9 mouse cellular contexts compared by ENCODE assay signal in the genomic region with DNA sequence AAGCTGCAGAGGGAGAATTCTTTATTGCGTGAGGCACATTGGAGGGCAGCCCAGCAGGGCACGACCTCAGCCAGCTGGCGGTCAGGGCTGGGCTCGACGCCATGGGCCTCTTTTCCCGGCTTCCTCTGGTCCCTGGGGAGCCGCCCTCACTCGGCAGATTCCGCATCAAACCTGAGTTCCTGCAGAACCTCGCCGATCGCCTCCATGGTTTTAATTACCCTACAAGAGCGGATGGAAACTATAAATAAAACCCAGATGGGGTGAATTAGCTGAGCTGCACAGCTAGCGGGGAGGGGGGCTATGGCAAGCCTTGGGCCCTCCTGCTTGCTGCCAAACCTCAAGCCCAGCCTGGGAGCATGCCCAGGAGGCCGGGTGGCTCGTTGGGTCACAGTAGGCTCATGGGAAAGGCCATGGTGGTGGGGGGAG. TPM values are rescaled to one million over a fixed set of nuclear protein-coding genes. Genes with fewer than 3 reads are reported as not detected.
DNase-seq lines count a peak whose midpoint lies in the region; ATAC-seq and TF ChIP-seq lines count a peak whose summit lies in the region.
"Had no signal": no experiment of that assay in that cellular context is flagged by ENCODE, and none has a peak within 500 bp of the region (broad histone marks: within the 10 kb centered on the region; RNA-seq: fewer than 3 reads in every experiment).

No protein-coding gene starts in this region.

- ATAC-seq in heart, embryonic 12.5 days (ENCODE audit: insufficient number of reproducible peaks, low FRiP score), result no peak
- peak; percentile 20 for ATAC-seq in embryonic facial prominence, embryonic 14.5 days (ENCODE audit: low read depth)
- no peak for ATAC-seq in hindbrain, embryonic 15.5 days (ENCODE audit: low FRiP score, low read depth)
- ATAC-seq in erythroblast, adult 5-6 weeks (replicated peaks; ENCODE audit: low FRiP score, poor library complexity, severe bottlenecking), result no peak
- no peak for ATAC-seq in megakaryocyte, adult 5-6 weeks (ENCODE audit: poor library complexity, severe bottlenecking)

- no peak for TF ChIP-seq CTCF in lung, adult 2 months (IDR thresholded peaks at IDR 0.05; ENCODE audit: insufficient read depth, low read length)

- no peak overlapping the region for H3K9ac ChIP-seq in heart, embryonic 12.5 days
- H3K9ac ChIP-seq in embryonic facial prominence, embryonic 14.5 days (ENCODE audit: low read depth, low read length), result no peak overlapping the region
- 0 out of 2 replicates have a peak overlapping the region, but pooled peaks have one; percentile 11 for H3K9ac ChIP-seq in hindbrain, embryonic 15.5 days
- H3K9ac ChIP-seq: stomach, embryonic 15.5 days had no signal

- no peak overlapping the region for H3K27ac ChIP-seq in heart, embryonic 12.5 days (ENCODE audit: poor library complexity, severe bottlenecking)
- peak overlapping the region; percentile 70 for H3K27ac ChIP-seq in embryonic facial prominence, embryonic 14.5 days (replicated peaks; ENCODE audit: low read depth, low read length)
- H3K27ac ChIP-seq in hindbrain, embryonic 15.5 days (replicated peaks), result peak overlapping the region; percentile 21; the same call in 1 of the 2 replicates
- H3K27ac ChIP-seq: stomach, embryonic 15.5 days had no signal

- TF ChIP-seq POLR2A in lung, adult 2 months (IDR thresholded peaks at IDR 0.05; ENCODE audit: borderline replicate concordance, extremely low read depth, low read depth, low read length), result no peak

- H3K36me3 ChIP-seq in heart, embryonic 12.5 days, result peaks cover 22% of the 10 kb centered on the region
- peaks cover 30% of the 10 kb centered on the region for H3K36me3 ChIP-seq in embryonic facial prominence, embryonic 14.5 days (ENCODE audit: control insufficient read depth, insufficient read depth, low read length)
- H3K36me3 ChIP-seq in hindbrain, embryonic 15.5 days, result peaks cover 15% of the 10 kb centered on the region

- peaks cover 56% of the 10 kb centered on the region for H3K4me1 ChIP-seq in heart, embryonic 12.5 days (replicated peaks)
- H3K4me1 ChIP-seq in embryonic facial prominence, embryonic 14.5 days (ENCODE audit: control insufficient read depth, insufficient read depth, low read length), result peaks cover 48% of the 10 kb centered on the region
- peaks cover 61% of the 10 kb centered on the region for H3K4me1 ChIP-seq in hindbrain, embryonic 15.5 days (replicated peaks)
- peaks cover 17% of the 10 kb centered on the region for H3K4me1 ChIP-seq in lung, adult 2 months (ENCODE audit: control insufficient read depth, insufficient read depth, low read length)

- H3K27me3 ChIP-seq in heart, embryonic 12.5 days (replicated peaks), result peaks cover 49% of the 10 kb centered on the region
- H3K27me3 ChIP-seq in embryonic facial prominence, embryonic 14.5 days (replicated peaks; ENCODE audit: control insufficient read depth, insufficient read depth, low read length), result peaks cover 31% of the 10 kb centered on the region
- H3K27me3 ChIP-seq in hindbrain, embryonic 15.5 days, result peaks cover 44% of the 10 kb centered on the region

- H3K9me3 ChIP-seq in heart, embryonic 12.5 days (replicated peaks), result no peaks in the 10 kb centered on the region
- no peaks in the 10 kb centered on the region for H3K9me3 ChIP-seq in embryonic facial prominence, embryonic 14.5 days (ENCODE audit: control insufficient read depth, low read length)
- no peaks in the 10 kb centered on the region for H3K9me3 ChIP-seq in hindbrain, embryonic 15.5 days
- H3K9me3 ChIP-seq: stomach, embryonic 15.5 days had no signal

- WGBS in heart, embryonic 12.5 days, result 69% methylated on average over 16 of the region's 16 CpGs
- WGBS in embryonic facial prominence, embryonic 14.5 days, result 19% methylated on average over 16 of the region's 16 CpGs
- WGBS in hindbrain, embryonic 15.5 days, result 36% methylated on average over 16 of the region's 16 CpGs
- 66% methylated on average over 16 of the region's 16 CpGs for WGBS in lung, adult 2 months

- no peak overlapping the region for H3K4me3 ChIP-seq in heart, embryonic 12.5 days
- no peak overlapping the region; the same call in 1 of the 2 replicates for H3K4me3 ChIP-seq in embryonic facial prominence, embryonic 14.5 days (ENCODE audit: low read depth, low read length)
- H3K4me3 ChIP-seq in hindbrain, embryonic 15.5 days, result no peak overlapping the region
- no peak overlapping the region for H3K4me3 ChIP-seq in lung, adult 2 months (replicated peaks; ENCODE audit: extremely low read depth, low read depth, low read length)
- H3K4me3 ChIP-seq: stomach, embryonic 15.5 days had no signal

- peak; percentile 97 for DNase-seq in heart, adult 11 months
- DNase-seq in Muller cell, postnatal 12 days (ENCODE audit: inconsistent ontology term), result peak; percentile 94
- peak; percentile 94 for DNase-seq in embryonic facial prominence, embryonic 14.5 days (ENCODE audit: low spot score)
- DNase-seq in lung, adult 2 months, result peak; percentile 39

- no peak overlapping the region for H3K4me2 ChIP-seq in heart, embryonic 12.5 days
- H3K4me2 ChIP-seq in embryonic facial prominence, embryonic 14.5 days (ENCODE audit: low read depth, low read length), result peak overlapping the region; percentile 63
- 0 out of 2 replicates have a peak overlapping the region, but pooled peaks have one; percentile 80 for H3K4me2 ChIP-seq in hindbrain, embryonic 15.5 days
- H3K4me2 ChIP-seq: stomach, embryonic 15.5 days had no signal

RNA-seq across cellular contexts. Expression of a gene that starts 2.2 kb away (rescaled TPM):
- polyA plus RNA-seq in heart, embryonic 12.5 days (2016; fragmentation: Nextera tagmentation; extraction: Ambion mirVana), result 115 TPM in 2 replicates
- polyA plus RNA-seq in embryonic facial prominence, embryonic 14.5 days (2014; fragmentation: Nextera tagmentation; extraction: Ambion mirVana), result 144 and 148 TPM in 2 replicates
- 161 and 177 TPM in 2 replicates for polyA plus RNA-seq in hindbrain, embryonic 15.5 days (2015; fragmentation: Nextera tagmentation; extraction: Ambion mirVana)
- polyA plus RNA-seq in lung, adult 2 months (2012; rRNA removed), result 145 and 178 TPM in 2 replicates
- 2.9 and 14.0 TPM in 2 replicates for total RNA-seq in erythroblast, adult 5-6 weeks (2015; ENCODE audit: low replicate concordance)
- 5.2 and 9.5 TPM in 2 replicates for total RNA-seq in erythroblast, adult 5-6 weeks (2017; ENCODE audit: low replicate concordance)
- total RNA-seq in megakaryocyte, adult 5-6 weeks (2015), result 40.4 and 47.5 TPM in 2 replicates
- 37.3 and 43.7 TPM in 2 replicates for total RNA-seq in megakaryocyte, adult 5-6 weeks (2017)

RNA-seq across cellular contexts. Expression of a gene that starts 6.3 kb away (rescaled TPM):
- 779 and 792 TPM in 2 replicates for polyA plus RNA-seq in heart, embryonic 12.5 days (2016; fragmentation: Nextera tagmentation; extraction: Ambion mirVana)
- polyA plus RNA-seq in embryonic facial prominence, embryonic 14.5 days (2014; fragmentation: Nextera tagmentation; extraction: Ambion mirVana), result 991 and 1,091 TPM in 2 replicates
- 652 and 684 TPM in 2 replicates for polyA plus RNA-seq in hindbrain, embryonic 15.5 days (2015; fragmentation: Nextera tagmentation; extraction: Ambion mirVana)
- polyA plus RNA-seq in lung, adult 2 months (2012; rRNA removed), result 370 and 371 TPM in 2 replicates
- total RNA-seq in erythroblast, adult 5-6 weeks (2015; ENCODE audit: low replicate concordance), result 653 and 914 TPM in 2 replicates
- 249 and 1,009 TPM in 2 replicates for total RNA-seq in erythroblast, adult 5-6 weeks (2017; ENCODE audit: low replicate concordance)
- total RNA-seq in megakaryocyte, adult 5-6 weeks (2015), result 2,237 and 2,370 TPM in 2 replicates
- 4,162 and 4,635 TPM in 2 replicates for total RNA-seq in megakaryocyte, adult 5-6 weeks (2017)

RNA-seq across cellular contexts. Expression of a gene that starts 11.3 kb away (rescaled TPM):
- 1.00 and 1.8 TPM in 2 replicates for polyA plus RNA-seq in heart, embryonic 12.5 days (2016; fragmentation: Nextera tagmentation; extraction: Ambion mirVana)
- 67.3 and 68.1 TPM in 2 replicates for polyA plus RNA-seq in embryonic facial prominence, embryonic 14.5 days (2014; fragmentation: Nextera tagmentation; extraction: Ambion mirVana)
- polyA plus RNA-seq in hindbrain, embryonic 15.5 days (2015; fragmentation: Nextera tagmentation; extraction: Ambion mirVana), result 7.0 and 8.6 TPM in 2 replicates
- 27.7 and 34.3 TPM in 2 replicates for polyA plus RNA-seq in lung, adult 2 months (2012; rRNA removed)
- total RNA-seq in erythroblast, adult 5-6 weeks (2015; ENCODE audit: low replicate concordance), result 3.7 TPM in 1 of 2 replicates, not detected in the other
- 2.5 TPM in 1 of 2 replicates, not detected in the other for total RNA-seq in erythroblast, adult 5-6 weeks (2017; ENCODE audit: low replicate concordance)
- not detected in 2 replicates for total RNA-seq in megakaryocyte, adult 5-6 weeks (2015)
- not detected in 2 replicates for total RNA-seq in megakaryocyte, adult 5-6 weeks (2017)

RNA-seq across cellular contexts. Expression of a gene that starts 17.1 kb away (rescaled TPM):
- polyA plus RNA-seq in heart, embryonic 12.5 days (2016; fragmentation: Nextera tagmentation; extraction: Ambion mirVana), result 0.22 and 0.33 TPM in 2 replicates
- 10.2 and 14.5 TPM in 2 replicates for polyA plus RNA-seq in embryonic facial prominence, embryonic 14.5 days (2014; fragmentation: Nextera tagmentation; extraction: Ambion mirVana)
- polyA plus RNA-seq in hindbrain, embryonic 15.5 days (2015; fragmentation: Nextera tagmentation; extraction: Ambion mirVana), result 133 and 145 TPM in 2 replicates
- polyA plus RNA-seq in lung, adult 2 months (2012; rRNA removed), result 10.5 and 12.2 TPM in 2 replicates
- not detected in 2 replicates for total RNA-seq in erythroblast, adult 5-6 weeks (2015; ENCODE audit: low replicate concordance)
- total RNA-seq in erythroblast, adult 5-6 weeks (2017; ENCODE audit: low replicate concordance), result not detected in 2 replicates
- total RNA-seq in megakaryocyte, adult 5-6 weeks (2015), result not detected in 2 replicates
- total RNA-seq in megakaryocyte, adult 5-6 weeks (2017), result not detected in 2 replicates

RNA-seq across cellular contexts. Expression of a gene that starts 23.2 kb away (rescaled TPM):
- polyA plus RNA-seq in heart, embryonic 12.5 days (2016; fragmentation: Nextera tagmentation; extraction: Ambion mirVana), result 227 and 231 TPM in 2 replicates
- polyA plus RNA-seq in embryonic facial prominence, embryonic 14.5 days (2014; fragmentation: Nextera tagmentation; extraction: Ambion mirVana), result 202 and 234 TPM in 2 replicates
- 393 and 420 TPM in 2 replicates for polyA plus RNA-seq in hindbrain, embryonic 15.5 days (2015; fragmentation: Nextera tagmentation; extraction: Ambion mirVana)
- 361 and 369 TPM in 2 replicates for polyA plus RNA-seq in lung, adult 2 months (2012; rRNA removed)
- total RNA-seq in erythroblast, adult 5-6 weeks (2015; ENCODE audit: low replicate concordance), result 27.1 and 47.4 TPM in 2 replicates
- 53.5 and 56.9 TPM in 2 replicates for total RNA-seq in erythroblast, adult 5-6 weeks (2017; ENCODE audit: low replicate concordance)
- total RNA-seq in megakaryocyte, adult 5-6 weeks (2015), result 75.1 and 75.3 TPM in 2 replicates
- 146 and 166 TPM in 2 replicates for total RNA-seq in megakaryocyte, adult 5-6 weeks (2017)

Comparison
In these comparisons a context has a peak if more than half of its experiments do, and no peak if none do; other contexts are left out.
1. DNase-seq: peak in every context shown above with its lines; median percentile 97 in heart, adult 11 months; 94 in Muller cell, postnatal 12 days; 94 in embryonic facial prominence, embryonic 14.5 days; 39 in lung, adult 2 months.